Mouse (Mus musculus): ENCODE measurements around the gene Szt2. TPM values are rescaled to one million over a fixed set of nuclear protein-coding genes. Genes with fewer than 3 reads are reported as not detected.

Szt2 gene
- total RNA-seq, 4 experiments from 2014 or later, result 34.8 to 56.1 (median 42.5) TPM

DNA sequence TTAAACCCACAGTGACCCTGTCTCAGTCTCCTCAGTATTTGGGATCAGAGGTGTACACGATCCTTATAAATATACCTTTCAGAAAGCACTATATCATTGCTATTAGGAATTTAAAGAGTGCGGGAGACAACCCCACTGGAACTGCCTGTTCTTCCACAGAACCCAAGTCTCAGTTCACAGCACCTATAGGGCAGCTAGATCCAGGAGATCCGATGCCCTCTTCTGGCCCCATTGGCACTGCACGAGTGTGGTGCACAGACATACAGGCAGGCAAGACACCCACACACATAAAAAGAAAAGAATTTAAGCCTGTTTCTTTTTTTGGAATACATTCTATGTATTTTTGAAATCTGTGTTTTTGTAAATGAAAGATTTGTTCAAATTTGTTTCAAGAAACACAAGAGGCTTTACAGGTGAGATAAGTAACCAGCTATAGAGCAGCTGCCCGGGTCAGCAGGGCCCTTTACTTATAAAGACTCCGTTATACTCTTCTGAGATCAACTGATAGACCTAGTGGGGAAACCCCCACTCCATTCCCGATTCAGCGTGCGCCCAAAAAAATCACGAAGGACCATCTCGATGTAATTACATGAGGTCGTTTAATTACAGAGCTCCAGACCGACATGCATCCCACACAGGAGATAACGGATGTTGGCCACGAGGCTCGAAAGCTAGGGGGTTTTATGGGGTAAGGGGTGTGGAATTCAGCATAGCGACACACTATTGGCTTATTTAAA lies 50.7 kb downstream of the Szt2 start:
- DNase-seq (ENCODE audit: low spot score in 2 of 2), result no peak

GRCm38 (mm10) chr4:118357504-118357903 lies 51.6 kb downstream of the Szt2 start:
- no peak for DNase-seq (ENCODE audit: low spot score in 2 of 2)

DNA sequence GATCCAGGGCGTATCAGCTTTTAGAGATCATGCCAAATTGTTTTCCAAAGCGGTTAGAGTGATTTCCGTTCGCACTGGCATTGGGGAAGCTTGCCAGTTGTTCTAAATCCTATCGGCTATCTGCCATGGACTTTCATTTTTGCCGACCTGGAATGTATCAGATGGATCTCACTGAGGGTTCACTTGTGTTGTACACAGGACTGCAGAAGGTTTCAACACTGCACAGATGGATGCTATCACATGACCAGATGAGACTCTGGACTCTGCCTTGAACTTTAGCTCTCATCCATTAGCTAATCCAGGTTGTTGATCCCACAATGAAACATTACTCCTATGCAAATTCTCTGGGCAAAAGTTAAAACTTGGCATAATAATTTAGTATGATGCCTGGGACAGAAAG lies 52.3 kb downstream of the Szt2 start:
- DNase-seq (ENCODE audit: low spot score in 2 of 2), result no peak

GRCm38 (mm10) chr4:118354289-118354688 lies 54.8 kb downstream of the Szt2 start:
- no peak for DNase-seq (ENCODE audit: low spot score in 2 of 2)

DNA sequence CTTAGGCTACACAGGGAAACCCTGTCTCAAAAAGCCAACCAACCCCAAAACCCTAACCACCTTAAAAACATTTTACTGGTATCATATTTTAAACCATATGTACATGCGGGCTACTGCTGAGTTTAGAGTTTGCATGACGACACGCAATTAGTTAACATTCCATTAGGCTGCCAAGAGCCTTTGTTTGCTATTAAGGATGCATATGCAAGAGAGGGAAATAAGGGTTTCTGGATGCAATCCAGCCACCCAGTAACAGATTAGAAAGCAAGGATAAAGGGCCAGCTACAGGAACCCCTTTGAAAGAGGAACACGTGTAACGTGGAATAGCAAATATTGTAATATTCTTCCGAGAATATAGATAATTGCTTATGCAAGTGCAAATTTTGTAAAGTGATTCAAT lies 55.4 kb downstream of the Szt2 start:
- no peak for DNase-seq (ENCODE audit: low spot score in 2 of 2)

GRCm38 (mm10) chr4:118351828-118352227 lies 57.2 kb downstream of the Szt2 start:
- DNase-seq (ENCODE audit: low spot score in 2 of 2), result no peak

DNA sequence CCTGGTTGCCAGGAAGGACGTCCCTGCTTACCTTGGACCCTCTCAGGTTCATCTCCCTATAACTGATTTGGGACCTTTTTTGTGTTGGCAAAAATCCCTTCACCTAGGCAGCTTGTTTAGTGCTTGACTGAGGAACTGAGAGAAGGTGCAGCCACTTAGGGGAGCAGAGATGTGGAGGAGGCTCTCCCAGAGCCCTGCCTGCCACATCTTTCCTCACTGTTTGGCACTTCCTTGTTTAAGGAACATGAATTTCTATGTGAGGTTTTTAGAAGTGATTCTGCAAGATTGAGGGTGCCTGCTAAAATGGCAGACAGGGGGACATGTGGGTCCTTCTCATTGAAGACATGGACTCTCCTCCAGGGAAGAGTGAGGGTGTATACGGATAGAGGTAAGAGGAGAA lies 58.2 kb downstream of the Szt2 start:
- DNase-seq (ENCODE audit: low spot score in 2 of 2), result no peak

DNA sequence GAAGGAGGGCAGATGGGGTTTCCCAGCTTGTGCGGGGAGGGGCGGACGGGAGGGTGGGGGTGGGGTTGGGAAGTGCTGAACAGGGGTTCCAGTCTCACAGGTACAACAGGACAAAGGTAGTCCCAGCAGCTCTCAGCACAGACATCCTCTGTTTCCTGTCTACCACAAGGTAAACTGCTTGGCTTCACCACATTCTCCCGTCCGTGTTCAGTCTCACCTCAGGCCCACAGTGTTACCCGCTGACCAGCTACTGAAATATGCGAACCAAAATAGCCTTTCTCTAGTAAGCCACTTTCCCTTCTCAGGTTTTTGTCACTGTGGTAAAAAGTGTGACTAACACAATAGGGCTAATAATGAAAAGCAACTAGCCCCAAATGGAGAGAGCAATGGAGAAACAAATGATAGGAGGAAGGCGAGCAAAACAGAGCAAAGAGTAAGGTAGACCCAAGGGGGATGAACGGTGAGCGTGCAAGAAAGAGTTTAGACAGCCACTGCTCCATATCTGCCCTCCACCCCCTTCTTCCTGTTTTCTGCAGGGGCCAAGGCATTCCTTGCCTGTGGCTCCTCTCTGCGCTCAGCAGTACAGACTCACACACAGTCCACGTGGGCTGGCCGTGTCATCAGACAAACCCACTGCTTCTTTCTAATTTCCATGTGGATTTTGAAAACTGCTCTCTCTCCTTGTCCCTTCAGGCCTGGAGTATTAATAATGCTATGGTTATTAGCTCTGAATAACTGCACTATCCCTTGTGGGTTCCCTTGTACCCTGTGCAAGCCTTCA lies 61.4 kb downstream of the Szt2 start:
- DNase-seq (ENCODE audit: low spot score in 2 of 2), result no peak

- no peak for DNase-seq (ENCODE audit: low spot score in 2 of 2)
Measured at GRCm38 (mm10) chr4:118341447-118341846, 67.6 kb downstream of the Szt2 start.

DNA sequence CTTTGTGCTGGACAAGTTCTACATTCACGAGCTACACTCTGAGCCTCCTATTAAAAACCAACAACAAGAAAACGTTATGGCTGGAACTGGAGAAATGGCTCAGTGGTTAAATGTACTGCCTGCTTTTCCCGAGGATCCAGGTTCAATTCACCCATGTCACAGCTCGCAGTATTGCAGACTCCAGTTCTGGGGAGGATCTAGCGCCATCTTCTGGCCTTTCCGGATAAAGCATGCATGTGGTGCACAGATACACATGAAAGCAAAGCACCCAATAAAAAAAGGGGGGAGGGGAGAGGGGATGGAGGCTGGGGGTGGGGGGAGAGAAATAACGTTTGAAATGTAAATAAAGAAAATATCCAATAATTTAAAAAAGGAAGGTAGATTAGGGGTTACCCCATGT lies 72.4 kb downstream of the Szt2 start:
- DNase-seq (ENCODE audit: low spot score in 2 of 2), result peak in 1 of 2 experiments; percentile 47

GRCm38 (mm10) chr4:118335991-118336390 lies 73.1 kb downstream of the Szt2 start:
- no peak for DNase-seq (ENCODE audit: low spot score in 2 of 2)

- no peak for DNase-seq (ENCODE audit: low spot score in 2 of 2)
Measured at GRCm38 (mm10) chr4:118331777-118332176, 77.3 kb downstream of the Szt2 start.

DNA sequence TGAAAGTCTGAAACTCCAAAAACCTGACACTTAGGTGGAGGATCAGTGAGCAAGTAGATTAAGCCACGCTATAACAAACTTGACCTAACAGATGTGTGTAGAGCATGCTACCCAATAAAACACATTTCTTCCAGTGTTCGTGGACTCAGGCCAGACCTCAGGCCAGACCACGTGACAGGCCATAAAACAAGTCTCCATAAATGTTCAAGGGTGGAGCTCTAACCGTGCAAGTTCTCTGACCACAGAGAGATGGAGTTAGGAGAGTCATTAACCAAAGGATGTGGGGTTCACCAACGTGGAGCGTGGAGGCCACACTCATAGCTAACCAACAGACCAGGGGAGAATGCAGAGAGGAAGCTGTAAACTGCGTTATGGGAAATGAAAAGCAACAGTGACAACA lies 82.6 kb downstream of the Szt2 start:
- no peak for DNase-seq (ENCODE audit: low spot score in 2 of 2)

- DNase-seq (ENCODE audit: low spot score in 2 of 2), result no peak
Measured at GRCm38 (mm10) chr4:118320636-118321035, 88.4 kb downstream of the Szt2 start.

DNA sequence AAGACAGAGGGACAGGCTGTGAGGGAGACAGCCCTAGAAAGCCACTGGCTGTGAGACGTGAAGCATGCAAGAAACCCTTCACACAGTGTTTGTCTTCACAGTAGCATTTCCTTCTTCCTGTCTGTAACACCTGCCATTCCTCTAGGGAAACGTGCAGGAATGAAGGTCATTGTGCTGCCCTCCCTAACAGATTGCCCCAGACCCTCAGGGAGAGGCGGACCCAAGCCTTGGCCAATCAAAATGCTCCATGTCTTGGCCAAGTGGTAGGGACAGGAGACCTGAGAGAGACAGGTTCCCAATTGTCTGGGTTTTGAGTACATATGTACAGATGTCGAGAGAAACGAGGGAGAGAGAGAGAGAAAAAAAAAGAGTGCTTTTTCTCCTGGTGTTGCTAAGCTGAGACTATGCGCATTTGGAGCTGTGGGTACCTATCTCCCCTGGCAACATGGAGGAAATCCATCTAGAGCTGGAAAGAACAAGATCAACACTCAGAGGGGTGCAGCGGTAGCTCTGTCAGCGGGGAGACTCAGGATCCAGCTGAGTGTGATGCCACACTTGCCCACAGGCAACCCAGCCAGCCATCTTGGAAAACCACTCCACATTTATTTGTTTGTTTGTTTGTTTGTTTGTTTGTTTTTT lies 89.2 kb downstream of the Szt2 start:
- DNase-seq (ENCODE audit: low spot score in 2 of 2), result no peak

DNA sequence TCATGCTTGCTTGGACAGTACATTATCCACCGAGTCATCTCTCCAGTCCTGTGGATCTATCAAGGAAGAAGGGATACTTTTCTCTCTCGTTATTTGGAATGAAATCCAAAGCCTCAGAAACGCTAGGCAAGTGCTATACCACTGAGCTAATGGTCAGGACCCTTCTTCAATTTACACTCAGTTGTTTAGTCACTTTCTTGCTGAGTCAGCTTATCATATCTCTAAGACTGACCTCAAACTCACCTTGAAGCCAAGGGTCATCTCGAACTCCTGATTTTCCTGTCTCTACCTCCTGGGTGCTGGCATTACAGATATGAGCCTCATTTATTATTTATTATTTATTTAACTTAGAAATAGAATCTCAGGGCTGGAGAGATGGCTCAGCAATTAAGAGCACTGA lies 92.4 kb downstream of the Szt2 start:
- no peak for DNase-seq (ENCODE audit: low spot score in 2 of 2)

- no peak for DNase-seq (ENCODE audit: low spot score in 2 of 2)
Measured at GRCm38 (mm10) chr4:118315286-118315685, 93.8 kb downstream of the Szt2 start.

Other genes with a start within 250 kb of the Szt2 start
- 10 to 100 TPM; 43.4 to 49.0 (median 46.9) TPM for gene Kdm4a, start 229.2 kb downstream of the Szt2 start, total RNA-seq (2022)
- 10 to 100 TPM; 78.3 to 80.3 (median 78.9) TPM for gene Ptprf, start 117.9 kb downstream of the Szt2 start, total RNA-seq (2022)
- 10 to 100 TPM; 54.8 to 59.6 (median 56.1) TPM for gene Med8, start 64 bp upstream of the Szt2 start, total RNA-seq (2022)
- gene Elovl1, start 18.8 kb upstream of the Szt2 start, total RNA-seq (2022), result 10 to 100 TPM; 25.4 to 28.1 (median 27.1) TPM
- gene Cdc20, start 28.1 kb upstream of the Szt2 start, total RNA-seq (2022), result 1 to 10 TPM in 1 of 4 experiments, under 1 TPM in 3; 0.29 to 1.4 (median 0.57) TPM
- under 1 TPM in 1 of 4 experiments, not detected in 3; 0.21 TPM for gene Mpl, start 48.2 kb upstream of the Szt2 start, total RNA-seq (2022)
- gene Tie1, start 80.8 kb upstream of the Szt2 start, total RNA-seq (2022), result 1 to 10 TPM; 6.7 to 7.5 (median 7.3) TPM
- gene 2610528J11Rik, start 117.7 kb upstream of the Szt2 start, total RNA-seq (2022), result not detected
- 1 to 10 TPM; 5.4 to 9.7 (median 8.7) TPM for gene Tmem125, start 134.8 kb upstream of the Szt2 start, total RNA-seq (2022)
- gene Cfap57, start 211.5 kb upstream of the Szt2 start, total RNA-seq (2022), result 1 to 10 TPM in 3 of 4 experiments, under 1 TPM in 1; 0.68 to 1.3 (median 1.1) TPM
- 10 to 100 TPM; 49.7 to 59.9 (median 54.7) TPM for gene Ebna1bp2, start 211.5 kb upstream of the Szt2 start, total RNA-seq (2022)
- gene Olfr62, start 249.7 kb upstream of the Szt2 start, total RNA-seq (2022), result not detected

All from layer of hippocampus, adult 8-10 months (tissue).